Mouse (Mus musculus): ENCODE results near the gene Prr18. TPM values are rescaled to one million over a fixed set of nuclear protein-coding genes. Genes with fewer than 3 reads are reported as not detected.
A peak's percentile ranks its signal among the peaks of the same experiment; 100 is the strongest.

The Prr18 gene
- total RNA-seq, 2 experiments from 2014 or later = 23.2 to 24.6 TPM

DNA sequence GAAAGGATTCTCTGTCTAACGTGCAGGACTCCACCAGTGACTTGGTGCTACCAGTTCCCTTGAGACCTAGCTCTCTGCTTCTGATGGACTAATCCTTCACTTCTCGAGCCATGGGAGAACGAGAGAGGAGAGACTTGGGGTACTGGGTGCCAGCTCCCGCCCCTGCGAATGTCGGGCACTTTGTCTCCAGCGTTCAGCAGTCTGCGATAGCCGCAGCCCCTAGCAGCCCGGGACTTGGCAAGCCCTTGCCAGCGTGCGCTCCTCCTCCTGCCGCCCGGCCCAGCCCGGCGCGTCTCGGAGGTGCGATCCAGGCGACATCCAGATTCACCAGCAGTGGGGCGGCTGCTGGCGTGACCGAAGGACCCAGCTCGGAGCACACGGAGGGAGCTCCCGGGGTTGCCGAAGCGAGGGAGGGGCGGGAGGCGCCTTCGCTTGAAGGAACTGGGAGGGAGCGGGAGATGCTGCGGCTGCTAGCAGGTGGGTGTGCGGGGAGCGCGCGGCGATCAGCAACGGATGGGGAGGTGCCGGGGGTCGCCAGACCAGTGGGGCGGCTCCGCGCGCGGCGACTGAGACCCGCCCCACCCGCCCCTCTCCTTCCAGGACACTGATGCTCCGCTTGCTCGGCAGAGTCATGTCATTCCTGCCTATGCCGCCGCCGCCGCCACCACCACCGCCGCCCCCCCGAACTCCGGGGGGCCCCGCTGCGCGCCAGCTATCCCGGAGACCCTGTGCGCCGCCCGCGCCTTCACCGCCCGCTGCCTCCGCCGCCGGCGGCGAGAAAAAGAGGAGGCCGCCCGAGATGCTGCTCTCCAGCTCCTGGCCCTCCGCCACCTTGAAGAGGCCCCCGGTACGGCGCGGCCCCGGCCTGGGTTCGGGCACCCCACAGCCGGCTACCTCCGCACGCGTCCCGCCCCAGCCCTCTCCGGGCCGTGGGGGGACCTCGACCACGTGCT is 3.4 kb downstream of the Prr18 start:
- intact Hi-C loops (cut with DNase I) = no loop called here

DNA sequence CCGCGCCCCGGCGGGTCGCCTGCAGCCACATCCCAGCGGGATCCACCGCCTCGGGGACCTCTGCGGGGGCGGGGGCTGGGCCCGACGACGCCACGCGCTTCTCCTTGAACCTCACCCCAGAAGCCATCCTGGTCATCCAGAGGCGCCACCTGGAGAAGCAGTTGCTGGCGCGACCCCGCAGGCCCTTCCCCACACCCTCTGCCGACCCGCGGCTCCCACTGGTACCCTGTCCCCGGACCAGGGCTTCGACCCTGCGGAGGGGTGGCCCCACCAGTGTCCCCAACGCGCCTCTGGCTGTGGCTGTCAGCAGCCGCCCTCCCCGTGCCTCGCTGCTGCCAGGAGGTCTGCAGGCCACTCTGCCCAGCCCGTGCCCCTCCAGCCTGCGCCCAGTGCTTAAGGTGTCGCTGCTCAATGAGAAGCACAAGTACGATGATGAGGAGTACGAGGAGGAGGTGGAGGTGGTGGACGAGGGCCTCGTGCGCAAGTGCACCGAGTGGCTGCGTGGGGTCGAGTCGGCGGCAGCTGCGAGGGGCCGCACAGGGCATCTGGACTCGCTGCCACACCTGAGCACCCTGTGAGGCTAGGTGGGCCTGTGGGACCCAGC is 4.2 kb downstream of the Prr18 start:
- intact Hi-C loops (cut with DNase I) = no loop called here
- peak; percentile 29 for DNase-seq

More for the DNA sequence above, 3.4 kb downstream of the Prr18 start:
- peak; percentile 76 for DNase-seq

DNA sequence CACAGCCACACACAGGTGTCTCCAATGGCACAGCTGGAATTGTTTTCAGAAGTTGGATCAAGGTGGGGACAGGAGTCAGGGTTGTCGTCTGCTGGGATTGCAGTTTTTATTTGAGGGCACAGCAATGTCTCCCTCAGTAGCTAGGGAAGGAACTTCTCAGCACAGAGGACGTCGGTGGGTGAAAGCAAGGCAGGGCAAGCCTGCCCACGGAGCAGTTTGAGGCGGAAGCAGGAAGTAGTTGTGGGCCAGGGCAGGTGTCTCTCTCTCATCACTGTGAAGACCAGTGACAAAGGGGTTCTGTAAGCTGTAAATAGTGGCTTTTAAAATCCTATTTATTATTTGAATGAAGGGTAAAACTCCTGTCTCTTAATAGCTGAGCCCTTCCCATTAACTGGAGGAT is 5.4 kb downstream of the Prr18 start:
- no peak for DNase-seq
- intact Hi-C loops (cut with DNase I) = no loop called here

DNA sequence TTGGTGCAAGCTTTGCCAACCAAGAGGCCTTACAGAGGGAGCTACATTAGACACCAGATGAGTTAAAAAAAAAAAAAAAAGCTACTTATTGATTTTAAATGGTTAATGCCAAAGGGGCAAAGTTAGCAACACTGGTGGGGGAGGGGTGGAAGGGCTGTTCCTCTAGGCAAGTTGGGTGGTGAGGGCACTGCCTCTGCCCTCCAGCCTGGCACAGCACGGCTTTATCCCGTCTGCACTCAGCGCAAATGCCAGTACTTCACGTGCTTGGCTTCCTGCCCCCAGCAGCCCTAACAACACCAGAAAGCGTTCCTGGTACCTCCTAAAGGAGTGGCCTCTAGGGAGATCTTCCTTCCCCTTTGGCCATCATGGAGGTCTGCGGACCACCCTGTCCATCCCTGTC is 6.2 kb downstream of the Prr18 start:
- intact Hi-C loops (cut with DNase I) = no loop called here
- peak; percentile 60 for DNase-seq

DNA sequence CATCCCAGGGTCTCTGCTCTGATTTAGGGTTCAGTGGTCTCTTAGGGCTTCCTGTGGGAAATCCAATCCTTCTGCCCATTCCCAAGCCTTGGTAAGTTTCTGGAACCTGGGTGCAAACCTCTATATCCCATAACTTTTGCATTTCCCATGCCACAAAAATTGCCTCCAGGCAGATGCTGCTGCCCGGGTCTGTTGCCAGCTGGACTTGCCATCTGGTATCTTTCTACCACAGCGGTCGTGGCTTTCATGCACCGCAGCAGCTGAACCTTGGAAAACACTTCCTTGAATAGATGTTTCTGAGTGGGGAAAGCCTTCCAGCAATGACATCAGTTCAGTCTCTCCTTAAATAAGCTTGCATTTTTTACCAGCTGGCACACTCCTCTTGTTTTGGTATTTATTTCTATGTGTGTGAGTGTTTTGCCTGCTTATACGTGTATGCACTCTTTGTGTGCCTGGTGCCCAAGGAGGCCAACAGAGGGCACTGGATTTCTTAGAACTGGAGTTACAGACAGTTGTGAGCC is 10.6 kb downstream of the Prr18 start:
- no peak for DNase-seq
- intact Hi-C loops (cut with DNase I) = no loop called here

DNA sequence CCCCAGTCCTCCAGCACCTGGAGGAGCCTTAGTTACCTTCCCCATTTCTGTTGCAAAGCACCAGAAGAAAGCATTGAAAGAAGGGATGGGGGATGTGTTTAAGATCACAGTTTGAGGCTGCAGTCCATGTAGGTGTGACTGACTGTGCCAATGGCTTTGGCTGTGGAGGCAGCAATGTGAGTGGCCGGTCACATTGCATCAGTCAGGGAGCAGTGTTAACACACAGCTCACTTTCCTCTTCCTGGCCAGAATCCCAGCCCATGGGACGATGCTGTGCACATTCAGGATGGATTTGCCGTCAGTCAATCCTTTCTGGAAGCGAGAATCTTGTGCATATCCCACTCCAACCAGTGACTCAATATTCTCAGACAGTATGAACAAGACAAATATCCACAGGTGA is 11.7 kb downstream of the Prr18 start:
- no peak for DNase-seq

DNA sequence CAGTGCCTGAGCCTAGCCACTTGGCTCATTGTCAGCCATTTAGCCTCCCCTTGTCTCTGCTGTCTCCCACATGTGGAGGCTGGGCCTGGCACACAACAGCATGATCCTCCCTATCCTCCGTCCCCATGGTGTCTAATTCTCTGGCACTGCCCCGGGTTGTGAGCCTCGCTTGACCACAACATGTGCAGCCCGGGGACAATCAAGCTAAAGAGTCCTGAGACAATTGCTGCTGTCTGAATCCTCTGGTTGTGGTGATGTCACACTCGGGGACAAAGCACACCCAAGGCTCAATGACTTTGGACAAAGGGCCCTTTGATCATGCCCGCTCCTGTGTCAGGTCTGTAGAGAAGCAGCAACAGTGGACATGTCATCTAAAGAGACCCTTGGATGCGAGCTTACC is 13.8 kb downstream of the Prr18 start:
- no peak for DNase-seq
- intact Hi-C loops (cut with DNase I) = no loop called here

More for the DNA sequence above, 11.7 kb downstream of the Prr18 start:
- intact Hi-C loops (cut with DNase I) = no loop called here

DNA sequence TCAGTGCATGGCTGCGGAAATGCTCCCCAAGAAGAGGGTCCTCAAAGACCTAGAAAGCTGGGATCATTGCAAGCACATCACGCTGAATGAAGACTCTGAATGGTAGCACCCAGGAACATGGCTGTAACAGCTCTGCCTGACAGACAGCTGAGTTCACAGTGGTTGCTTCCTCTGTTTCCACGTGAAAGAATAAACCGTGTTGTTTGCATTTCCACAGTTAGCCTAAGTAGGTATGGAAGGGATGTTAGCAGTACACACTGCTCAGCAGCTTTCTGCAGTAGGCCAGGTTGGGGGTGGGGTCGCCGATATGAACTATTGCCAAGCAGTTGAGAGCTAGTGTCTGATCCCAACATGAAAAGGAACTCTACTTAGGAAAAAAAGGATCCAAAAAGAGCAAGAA is 18.4 kb downstream of the Prr18 start, which contains the start of gene T2:
Gene T2 (plus strand): TSS at position 301 of the 400 bp plus-strand sequence.
- intact Hi-C loops (cut with DNase I) = no loop called here
- no peak for DNase-seq

DNA sequence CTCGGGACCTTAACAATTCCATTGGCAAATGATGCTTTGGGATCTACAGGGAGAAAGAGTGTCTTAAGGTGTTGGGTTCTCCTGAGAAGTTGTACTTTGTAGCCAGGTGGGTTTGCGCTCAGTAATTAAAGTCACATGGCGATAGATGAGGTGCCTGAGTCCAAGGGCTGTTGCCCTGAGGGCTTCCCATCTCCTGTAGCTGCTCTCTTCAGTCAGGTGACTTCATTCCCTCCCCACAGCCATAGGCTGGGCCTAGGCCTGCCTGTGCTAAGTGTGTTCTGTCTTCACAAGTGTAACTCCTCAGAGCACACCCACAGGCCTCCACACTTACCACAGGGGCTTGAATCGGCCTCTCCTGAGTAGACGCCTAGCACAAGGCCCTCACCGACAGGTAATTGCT is 20.2 kb downstream of the Prr18 start:
- intact Hi-C loops (cut with DNase I) = no loop called here
- no peak for DNase-seq

DNA sequence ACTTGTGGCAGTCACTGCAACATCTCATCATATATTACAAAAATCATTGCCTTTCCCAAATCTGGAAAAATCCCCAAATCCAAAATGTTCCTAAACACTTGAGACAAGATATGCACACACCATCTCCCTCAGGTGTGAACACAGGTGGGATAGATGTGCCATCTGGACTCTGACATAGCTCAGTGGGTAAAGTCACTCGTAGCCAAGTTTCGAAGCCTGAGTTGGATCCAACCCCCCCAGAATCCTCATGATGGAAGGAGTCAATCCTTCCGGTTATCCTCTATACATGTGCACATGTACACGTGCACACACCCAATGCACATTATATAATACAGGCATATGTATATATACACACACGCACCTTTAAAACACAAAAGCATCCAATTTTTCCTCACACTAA is 23.6 kb downstream of the Prr18 start:
- DNase-seq = no peak
- intact Hi-C loops (cut with DNase I) = no loop called here

DNA sequence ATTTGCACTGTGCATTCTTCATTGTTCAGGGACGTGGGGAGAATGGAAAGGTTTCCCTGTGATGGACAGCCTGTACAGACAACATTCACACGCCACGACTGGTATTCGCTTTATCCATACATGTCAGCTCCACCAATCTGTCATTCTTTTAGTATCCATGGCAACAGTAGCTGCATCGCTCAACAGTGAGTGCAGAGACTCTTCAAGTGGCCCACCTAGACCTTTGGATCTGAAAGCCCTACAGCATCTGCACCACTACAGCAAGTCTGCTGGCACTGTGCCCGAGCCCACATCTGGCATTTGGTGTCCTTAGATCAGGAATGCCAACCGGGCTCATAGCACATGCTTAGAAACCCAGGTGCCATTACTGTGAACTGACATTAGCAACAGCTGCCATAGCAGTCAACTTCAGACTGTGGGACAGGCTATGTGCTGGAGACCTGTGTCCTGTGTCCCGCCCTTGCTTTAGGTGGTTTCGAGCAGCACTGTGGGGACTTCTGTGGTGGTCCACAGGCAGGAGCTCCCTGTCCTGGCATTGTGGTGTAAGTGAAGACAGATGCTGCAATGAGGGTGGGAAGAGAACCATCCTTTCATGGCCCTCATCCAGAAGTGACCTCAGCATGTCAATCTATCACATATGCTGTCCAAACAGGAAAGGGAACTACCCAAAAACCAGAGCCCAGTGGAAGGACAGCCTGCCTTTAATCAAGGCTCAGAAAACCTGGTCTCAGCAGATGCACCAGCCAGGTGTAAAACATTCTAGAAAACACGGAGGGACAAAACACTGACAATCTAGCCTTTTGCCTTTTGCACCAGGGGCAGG is 24.2 kb downstream of the Prr18 start:
- DNase-seq = no peak
- intact Hi-C loops (cut with DNase I) = no loop called here

DNA sequence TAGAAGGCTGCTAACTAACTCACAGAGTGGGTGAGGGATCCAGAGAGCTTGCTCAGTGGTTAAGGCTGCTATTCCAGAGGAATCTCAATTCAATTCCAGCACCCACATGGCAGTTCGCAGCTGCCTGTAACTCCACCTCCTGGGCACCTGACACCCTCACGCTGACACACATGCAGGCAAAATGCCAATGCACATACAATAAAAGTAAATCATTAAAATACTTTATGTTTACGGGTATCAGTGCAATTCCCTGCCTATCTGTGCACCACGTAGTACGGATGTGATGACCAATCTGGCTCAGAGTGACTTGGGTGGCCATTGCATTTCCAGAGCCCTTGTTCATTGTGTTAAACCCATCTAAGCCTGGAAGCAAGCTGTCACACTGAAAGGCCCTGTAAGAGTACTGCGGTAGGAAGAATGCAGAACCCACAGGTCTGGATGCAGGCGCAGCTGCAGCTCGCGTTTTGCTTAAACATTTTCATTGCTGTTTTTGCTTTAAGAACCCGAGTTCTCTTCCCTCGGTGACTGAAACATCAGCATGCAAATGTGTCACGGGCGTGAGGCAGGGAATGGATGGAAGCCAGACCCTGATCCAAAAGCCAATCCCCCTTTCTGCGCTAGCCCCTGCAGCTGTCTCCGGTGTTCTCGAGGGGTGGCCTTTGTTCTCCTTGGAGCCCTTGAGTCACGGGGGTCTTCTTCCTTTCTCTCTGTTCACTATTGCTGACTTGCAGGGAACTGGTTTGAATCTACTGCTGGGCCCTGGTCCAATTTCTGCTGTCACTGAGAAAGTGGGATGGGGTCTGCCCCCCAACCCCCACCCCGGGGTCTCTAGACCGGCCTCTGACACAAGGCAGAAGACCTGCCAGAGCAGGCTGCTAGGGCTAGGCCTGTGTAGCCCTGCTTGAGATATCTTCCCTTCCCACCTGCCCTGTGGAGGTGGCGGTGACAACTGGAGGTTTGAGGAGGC is 30.5 kb downstream of the Prr18 start:
- intact Hi-C loops (cut with DNase I) = no loop called here
- DNase-seq = peak; percentile 82

DNA sequence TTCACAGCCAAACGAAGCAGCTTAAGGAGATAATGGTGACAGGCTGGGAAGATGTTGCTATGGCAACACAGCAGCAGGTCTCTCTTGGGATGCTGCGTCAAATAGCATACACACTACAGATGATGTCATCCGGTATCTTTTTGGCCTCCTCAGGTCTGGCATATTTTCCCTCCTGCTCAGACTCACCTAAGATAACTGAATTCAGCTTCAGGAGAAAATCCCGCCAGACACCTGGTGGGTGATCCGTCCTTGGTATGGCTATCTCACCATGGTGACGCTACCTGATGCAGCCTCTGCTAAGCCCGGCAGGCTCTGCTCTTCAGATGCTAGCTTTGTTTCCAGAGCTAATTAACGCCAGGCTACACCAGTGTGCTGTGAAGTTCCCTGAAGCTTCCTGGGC is 31.3 kb downstream of the Prr18 start:
- peak; percentile 79 for DNase-seq
- intact Hi-C loops (cut with DNase I) = no loop called here

DNA sequence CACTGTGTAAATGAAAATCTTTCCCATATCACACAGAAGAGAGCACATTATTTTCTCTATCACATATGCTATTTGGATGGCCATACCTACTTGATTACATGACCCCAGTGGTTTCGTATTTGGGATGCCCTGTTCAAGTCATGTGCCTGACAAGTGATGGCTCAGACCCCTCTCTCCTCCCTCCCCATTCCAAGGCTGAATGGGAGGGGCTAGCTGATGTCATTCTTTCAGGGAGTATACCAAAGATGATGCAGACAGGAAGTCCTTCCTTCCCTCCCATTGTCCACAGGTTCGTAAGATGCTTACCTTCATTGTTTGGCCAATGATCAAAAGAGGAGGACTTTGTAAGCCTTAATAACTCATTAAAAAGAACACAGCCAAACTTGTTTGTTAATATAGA is 31.9 kb downstream of the Prr18 start:
- intact Hi-C loops (cut with DNase I) = no loop called here
- DNase-seq = no peak

DNA sequence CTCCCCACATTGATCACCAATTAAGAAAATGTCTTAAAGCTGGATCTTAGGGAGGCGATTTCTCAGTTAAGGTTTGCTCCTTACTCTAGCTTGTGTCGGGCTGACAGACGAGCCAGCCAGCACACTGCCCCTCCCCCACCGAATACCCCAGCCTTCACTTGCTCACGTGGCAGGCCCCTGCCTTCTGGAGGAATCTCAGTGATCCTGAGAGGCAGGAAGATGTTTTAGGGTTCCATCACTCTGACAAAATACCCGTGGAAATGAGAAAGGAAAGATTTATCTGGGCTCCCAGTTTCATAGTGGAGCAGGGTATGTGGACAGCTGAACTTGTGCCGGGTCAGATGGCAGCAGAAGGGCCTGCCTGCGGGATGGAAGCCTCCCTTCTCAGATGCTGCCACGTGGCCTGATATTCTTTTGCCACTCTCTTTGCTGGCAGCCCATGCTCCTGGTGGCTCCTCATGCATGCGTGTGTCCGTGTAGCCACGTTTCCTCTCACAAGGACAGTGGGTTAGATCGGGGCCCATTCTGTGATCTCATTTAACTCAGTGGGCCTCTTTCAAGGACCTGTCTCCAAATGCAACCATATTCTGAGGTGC is 33.5 kb downstream of the Prr18 start:
- peak; percentile 66 for DNase-seq
- intact Hi-C loops (cut with DNase I) = loop anchor here (10.0 kb wide), 1 partner anchor 86 kb away; the partner anchor contains the start of gene Mpc1

DNA sequence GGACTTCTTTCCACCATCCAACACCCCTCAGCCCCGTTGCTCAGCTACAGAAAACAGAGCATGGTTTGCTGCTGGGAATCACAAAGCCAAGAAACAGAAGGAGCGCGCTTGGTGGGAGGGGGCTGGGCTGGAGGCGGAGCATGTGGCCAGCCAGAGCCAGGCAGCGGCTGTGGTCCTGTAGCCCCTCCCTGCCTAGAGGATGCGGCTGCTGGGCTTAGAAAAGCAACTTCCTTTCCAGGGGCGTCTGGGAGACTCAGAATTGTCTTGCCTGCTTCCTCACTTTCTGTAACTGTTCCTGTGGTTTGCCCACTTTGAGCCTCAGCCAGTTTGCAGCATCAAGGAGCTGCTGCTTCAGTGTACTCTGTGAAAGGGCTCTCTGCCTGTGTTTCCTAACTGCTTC is 34.6 kb downstream of the Prr18 start:
- peak; percentile 96 for DNase-seq
- intact Hi-C loops (cut with DNase I) = loop anchor here (10.0 kb wide), 1 partner anchor 87 kb away; the partner anchor contains the start of gene Mpc1

DNA sequence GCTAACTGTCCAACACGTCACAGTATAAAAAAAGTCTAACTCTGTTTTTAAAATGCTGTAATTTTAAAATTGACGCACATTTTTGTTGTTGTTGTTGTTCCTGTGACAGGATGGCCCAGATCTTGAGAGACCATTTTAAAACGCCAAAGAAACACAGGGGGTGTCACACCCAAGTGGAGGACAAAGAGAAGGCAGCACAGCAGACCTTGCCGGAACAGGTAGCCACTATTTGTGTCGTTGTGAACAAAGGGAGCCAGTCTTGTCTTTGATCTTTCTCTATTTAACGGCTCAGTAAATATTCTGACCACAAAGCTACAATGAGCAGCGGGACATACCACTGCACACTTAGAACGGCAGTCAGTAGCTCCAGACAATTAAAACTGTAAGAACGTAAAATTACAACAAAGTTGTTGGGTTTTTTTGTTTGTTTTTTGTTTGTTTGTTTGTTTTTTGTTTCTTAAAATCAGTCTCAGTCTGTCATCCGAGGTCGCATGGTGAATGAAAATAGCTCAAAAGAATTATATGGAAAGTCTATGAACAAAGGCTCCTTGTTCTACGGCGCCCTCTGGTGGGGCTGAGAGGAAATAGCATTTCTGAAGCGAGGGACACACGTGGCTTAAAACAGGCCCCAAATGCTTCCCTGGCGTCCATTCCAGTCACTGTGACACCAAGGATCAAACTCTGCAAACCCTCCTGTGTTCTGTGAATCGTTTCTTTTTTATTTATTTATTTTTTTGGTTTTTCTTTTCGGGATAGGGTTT is 35.2 kb downstream of the Prr18 start:
- peak; percentile 88 for DNase-seq
- intact Hi-C loops (cut with DNase I) = loop anchor here (10.0 kb wide), 1 partner anchor 88 kb away; the partner anchor contains the start of gene Mpc1

DNA sequence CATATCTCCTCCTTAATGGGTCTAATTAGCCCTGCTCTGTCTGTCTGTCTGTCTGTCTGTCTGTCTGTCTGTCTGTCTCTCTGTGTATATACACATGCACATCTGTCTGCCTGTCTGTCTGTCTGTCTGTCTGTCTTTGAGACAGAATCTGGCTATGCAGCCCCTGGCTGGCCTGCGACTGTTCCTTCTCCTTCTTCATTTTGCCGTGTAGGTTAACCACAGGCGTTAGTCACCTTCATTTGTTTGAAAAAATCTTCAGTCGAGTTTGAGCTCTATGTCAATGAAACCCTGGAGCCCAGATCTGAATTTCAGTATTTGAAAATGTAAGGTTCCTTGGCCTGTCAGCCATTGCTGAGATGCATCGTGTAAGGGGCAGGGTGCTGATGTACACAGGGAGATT is 40.0 kb downstream of the Prr18 start:
- intact Hi-C loops (cut with DNase I) = loop anchor here (10.0 kb wide), 1 partner anchor 92 kb away; the partner anchor contains the start of gene Mpc1
- DNase-seq = no peak

Measured in left cerebral cortex, postnatal 4 days (tissue).